Mouse (Mus musculus) ovary, postnatal 10 days (tissue): Measurements from ENCODE around the gene Gm11565.
"Not testable (repeated sequence)": the region's sequence is repeated elsewhere in the genome, so short reads cannot be mapped to it uniquely, and the experiment has no call there.

Experiments
- DNase-seq: peaks from one replicate; pipeline ENCODE4 v3.0.0; 2022; ENCODE audit warnings: low spot score

Gene Gm11565

GRCm38 (mm10) chr11:99914451-99914850, at the start of gene Gm11565:
Gm11565 (plus strand) TSS chr11:99914751.
- DNase-seq: no peak

GRCm38 (mm10) chr11:99873089-99873488, 41.5 kb upstream of the Gm11565 start, which contains the start of gene Krtap9-1:
Krtap9-1 (plus strand) TSS chr11:99873389.
- DNase-seq: not testable (repeated sequence)

- not testable (repeated sequence) for DNase-seq
Measured at GRCm38 (mm10) chr11:99878887-99879286, 35.7 kb upstream of the Gm11565 start, which contains the start of gene Gm11567. Gm11567 (plus strand) TSS chr11:99879187.

GRCm38 (mm10) chr11:99907620-99908019, 6.9 kb upstream of the Gm11565 start, which contains the start of gene Krtap31-1:
Krtap31-1 (plus strand) TSS chr11:99907920.
- no peak for DNase-seq

- DNase-seq: no peak
Measured at GRCm38 (mm10) chr11:99935991-99936390, 21.4 kb downstream of the Gm11565 start, which contains the start of gene Krtap31-2. Krtap31-2 (plus strand) TSS chr11:99936291.

- DNase-seq: no peak
Measured at GRCm38 (mm10) chr11:99937751-99938264, 23.3 kb downstream of the Gm11565 start.

- no peak for DNase-seq
Measured at GRCm38 (mm10) chr11:99948175-99948574, 33.6 kb downstream of the Gm11565 start, which contains the start of gene Krtap9-5. Krtap9-5 (plus strand) TSS chr11:99948475.

- DNase-seq: no peak
Measured at GRCm38 (mm10) chr11:99964213-99964612, 49.7 kb downstream of the Gm11565 start.
